Mouse (Mus musculus) small intestine, adult 2 months (tissue): ENCODE measurements around the gene Klhl26.

Source experiments
- CTCF ChIP-seq: fragments of 200-500 bp; IDR thresholded peaks from 2 replicates; pipeline ENCODE4 v1.5.1; 2012; ENCODE audit warnings: low read depth, mild to moderate bottlenecking, control low read depth, inconsistent platforms, low read length, moderate library complexity, mixed read lengths; ENCODE audit not compliant: insufficient replicate concordance, insufficient read length; ENCODE audit errors: extremely low read depth
- POLR2A ChIP-seq: fragments of 200-500 bp; IDR thresholded peaks from 2 replicates; pipeline ENCODE4 v1.6.1; 2012; ENCODE audit warnings: low read depth, mild to moderate bottlenecking, control low read depth, inconsistent platforms, low read length, moderate library complexity

- TF ChIP-seq POLR2A: peak; percentile 33; the same call in 1 of the 2 replicates
- TF ChIP-seq CTCF: peak; percentile 78
Observed at GRCm38 (mm10) chr8:70506328-70507026, 29.7 kb upstream of the Klhl26 start, which contains the start of gene Rex1bd.
